Mouse (Mus musculus) gastrocnemius, postnatal 25 days (tissue): ENCODE measurements at regions not wholly inside any gene's neighbourhood (a gene's known extent, or its start where the extent isn't known, plus 50 kb on each side); places are given as distances from the start of the nearest gene placed in this dataset.

Source experiments
- DNase-seq: peaks from one replicate; pipeline ENCODE4 v3.0.0; 2022

DNA sequence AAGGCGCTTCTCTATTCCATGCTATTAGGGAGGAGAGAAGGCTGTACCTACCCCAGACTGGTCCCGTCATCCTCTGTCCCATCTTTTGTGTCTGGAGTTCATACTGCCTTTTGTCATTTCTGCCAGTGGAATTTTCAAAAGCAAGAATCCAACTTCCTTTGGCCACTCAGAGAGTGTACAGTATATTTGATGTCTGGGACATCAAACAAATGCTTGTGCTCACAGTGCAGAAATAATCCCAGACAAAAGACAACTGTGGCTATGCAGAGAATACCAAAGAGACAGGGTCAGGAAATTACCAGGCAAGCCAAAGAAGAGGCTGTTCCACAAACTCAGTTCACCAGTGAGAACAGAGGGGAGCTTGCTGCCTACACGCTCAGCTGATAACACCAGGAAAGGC lies 291.9 kb upstream of the Tle4 start:
- DNase-seq = no peak

DNA sequence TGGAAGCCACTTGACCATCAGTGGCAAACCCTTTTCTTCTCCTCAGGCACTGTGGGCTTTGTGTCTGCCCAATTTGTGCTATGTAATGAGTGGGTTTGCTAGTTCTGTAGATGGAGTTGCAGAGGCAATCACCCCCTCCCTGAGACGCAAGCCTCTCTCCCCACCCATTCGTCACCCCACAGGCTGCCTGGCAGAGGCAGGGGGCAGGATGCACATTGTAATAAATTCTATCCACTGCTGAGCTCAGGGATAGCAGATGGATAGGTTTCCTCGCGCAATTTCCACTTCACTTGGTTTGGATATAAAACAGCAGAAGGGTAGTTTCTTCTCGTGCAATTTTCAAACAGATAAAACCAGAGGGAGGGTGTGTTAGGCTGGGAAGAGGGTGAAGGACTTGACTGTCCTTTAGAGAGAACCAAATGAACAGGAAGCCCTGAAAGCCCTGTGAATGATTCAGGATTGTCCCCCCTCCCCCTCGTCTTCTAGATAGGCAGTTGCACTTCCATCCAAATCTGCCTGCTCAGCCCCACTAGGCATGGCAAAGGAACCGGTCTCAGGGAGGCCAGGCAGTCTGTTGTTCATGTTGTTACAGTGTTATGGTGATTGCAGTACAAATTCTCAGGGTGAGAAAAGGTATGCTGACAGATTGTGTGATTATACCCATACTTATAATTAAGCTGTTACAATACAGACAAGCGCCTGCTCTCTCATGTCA lies 286.0 kb upstream of the Tle4 start:
- no peak for DNase-seq

DNA sequence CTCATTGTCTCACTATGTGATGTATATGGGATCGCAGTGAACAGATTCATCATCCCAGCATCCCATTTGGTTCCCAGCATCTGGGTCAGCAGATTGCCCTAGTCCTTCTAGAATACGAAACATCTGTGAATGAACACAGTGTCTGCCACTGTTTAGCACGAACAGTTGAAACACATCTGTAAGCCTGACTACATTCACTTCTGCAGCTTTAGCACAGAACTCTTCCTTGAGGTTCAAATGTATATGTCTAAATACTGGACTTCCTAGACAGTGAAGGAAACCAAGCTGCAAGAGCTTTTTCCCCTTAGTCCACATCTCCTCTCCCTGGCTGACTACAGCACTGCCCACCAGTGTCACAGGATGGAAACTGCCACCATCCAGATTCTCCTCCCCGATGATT lies 283.0 kb upstream of the Tle4 start:
- DNase-seq = no peak

DNA sequence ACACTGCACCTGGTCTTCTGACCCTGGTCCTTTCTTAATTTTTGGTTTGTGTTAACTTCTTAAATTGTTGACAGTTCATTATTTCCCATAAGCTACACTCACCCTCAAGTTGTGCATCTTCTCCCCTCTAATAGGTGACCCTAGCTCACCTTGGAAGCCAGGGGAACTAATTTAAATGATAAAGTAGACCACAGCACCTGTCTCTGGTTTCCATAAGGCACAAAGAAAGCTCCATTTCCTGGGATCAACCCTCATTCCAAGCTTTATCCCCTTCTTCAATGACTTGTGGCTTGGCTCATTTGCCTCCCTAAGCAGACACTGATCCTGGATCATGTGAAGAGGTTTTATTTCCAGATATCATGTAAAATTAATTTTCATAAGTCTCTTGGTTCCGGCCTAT lies 276.1 kb upstream of the Tle4 start:
- DNase-seq = no peak

DNA sequence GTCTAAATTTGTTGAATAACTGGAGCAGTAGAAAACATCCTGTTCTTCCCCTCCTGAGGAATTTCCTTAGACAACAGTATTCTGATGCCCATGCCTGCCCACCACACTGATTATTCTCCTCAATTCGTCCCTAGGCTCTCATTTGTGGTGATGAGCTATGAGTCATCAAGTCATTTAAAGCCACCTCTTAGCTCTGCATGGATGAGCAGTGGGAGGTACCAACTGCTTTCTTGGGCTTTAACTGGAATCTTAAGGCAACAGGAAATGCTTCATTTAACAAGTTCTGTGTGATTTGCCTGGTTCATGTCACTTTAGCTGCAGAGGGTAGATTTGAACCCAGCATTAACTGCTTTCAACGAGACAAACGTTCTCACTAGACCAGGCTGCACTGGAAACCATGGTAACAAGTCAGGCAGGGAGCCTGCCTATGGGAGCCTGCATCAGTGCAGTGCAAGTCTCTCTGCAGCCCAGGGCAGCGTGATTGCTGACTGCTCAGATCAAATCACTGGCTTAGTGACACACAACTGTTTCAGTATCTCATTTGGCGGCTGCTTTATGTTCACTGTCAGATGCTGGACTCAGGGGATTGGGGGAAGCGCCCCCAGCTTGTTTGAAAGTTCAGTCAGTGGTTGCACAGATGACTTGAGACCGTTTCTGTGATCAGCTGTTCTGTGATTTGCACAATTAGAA lies 273.5 kb upstream of the Tle4 start:
- no peak for DNase-seq

DNA sequence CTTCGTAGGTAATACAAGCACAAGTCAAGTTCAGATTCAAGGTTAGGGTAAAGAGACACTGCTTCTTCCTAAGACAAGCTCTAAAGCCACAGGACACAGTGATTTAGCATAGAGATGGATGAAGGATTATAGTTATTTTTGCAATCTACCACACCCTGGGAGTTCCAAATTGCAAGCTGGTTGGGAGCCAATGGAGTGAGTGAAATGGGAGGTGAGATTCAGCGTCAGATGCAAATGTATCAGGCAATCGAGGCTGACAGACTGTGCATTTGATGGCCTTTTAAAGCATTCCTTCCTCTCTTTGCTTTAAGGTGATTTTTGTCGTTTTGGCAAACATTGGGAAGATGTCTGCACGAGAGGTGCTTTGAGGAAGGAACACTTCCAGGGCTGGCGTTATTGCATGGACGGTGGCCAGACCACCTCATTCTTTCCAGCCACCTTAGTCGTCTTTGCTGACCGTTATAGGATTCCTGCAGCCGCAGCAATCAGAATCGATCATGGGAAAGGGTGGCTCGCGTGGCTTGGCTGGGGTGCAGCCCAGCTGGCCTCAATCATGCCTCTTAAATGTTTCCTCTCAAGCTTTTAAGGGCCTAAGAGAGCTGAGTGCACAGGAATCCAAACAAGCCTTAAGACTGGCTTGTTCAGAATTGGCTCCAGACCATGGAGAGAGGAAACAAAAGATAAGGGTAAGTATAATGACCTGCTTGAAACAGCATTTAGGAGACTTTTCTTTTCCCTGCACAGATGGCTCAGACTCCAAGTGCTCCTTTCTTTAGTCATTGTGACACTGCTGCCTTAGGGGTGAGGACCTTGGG lies 265.0 kb upstream of the Tle4 start:
- DNase-seq = no peak

DNA sequence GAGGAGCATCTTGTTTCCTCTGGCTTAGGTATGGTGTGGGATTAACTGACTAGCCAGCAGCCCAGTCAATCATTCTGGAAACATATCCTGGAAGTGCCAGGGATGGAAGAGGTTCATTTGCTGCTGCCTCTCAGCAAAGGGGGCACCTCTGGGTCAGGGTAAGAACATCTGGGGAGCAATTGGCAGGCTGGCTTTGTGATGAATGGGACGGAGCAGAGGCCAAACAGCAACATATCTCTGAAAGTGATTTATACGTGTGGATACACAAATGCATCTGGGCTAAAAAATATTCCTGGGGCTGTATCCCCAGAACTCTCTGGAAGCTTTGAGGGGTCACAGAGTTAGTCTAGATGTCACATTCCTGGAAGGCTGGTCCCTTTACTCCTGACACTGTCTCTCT lies 257.2 kb upstream of the Tle4 start:
- DNase-seq = no peak

DNA sequence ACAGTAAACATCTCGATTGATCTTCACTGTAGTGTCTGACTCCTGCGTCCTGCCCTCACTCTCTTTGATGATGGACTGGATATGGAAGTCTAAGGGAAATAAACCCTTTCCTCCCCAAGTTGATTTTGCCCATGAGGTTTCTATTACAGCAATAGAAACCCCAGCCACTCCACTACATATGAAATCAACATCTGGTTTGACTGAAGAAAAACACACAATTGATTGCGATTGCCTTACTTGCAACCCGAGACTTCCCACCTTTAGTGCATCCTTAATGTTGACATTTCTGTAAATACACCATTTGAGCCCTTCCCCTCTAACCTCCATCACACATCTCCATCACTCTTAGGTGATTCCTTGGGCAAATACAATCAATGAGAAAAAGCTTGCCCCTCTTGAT lies 255.6 kb upstream of the Tle4 start:
- DNase-seq = no peak

DNA sequence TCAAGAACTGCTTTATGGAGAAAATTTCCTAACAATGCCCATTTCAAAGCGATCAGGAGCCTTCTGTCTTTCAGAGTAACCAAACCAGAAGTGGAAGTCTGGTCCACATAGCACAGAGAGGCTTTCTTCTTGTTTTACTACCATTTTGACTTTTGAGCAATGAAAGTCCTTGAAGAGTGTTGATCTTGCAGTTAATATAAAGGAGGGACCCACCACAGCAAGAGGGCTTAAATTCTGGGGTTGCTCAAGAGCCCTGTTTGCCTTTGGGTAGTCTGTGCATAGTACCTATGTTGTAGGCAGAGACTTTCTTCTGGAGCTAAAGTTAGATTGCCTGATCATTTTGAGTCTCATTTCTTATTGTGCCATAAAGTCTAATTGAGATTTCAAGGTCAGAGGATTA lies 251.7 kb upstream of the Tle4 start:
- DNase-seq = no peak

DNA sequence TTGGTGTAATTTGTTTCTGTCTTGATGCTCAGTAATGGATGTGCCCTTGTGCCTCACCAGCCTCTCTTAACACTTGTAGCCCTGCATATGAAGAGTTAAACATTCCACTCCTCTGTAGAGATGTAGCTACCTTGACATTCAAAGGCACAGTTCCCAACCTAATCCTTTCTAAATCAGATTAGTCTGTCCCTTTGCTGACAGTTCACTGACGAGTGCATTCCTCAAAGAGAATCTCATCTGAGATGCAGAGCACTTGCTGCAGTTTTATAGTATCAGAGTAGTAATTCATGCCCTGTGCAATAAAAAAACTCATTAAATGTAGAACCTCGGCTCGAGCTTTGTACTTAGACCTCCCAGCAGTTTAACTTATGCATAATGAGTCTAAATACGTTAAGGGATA lies 249.3 kb upstream of the Tle4 start:
- no peak for DNase-seq

DNA sequence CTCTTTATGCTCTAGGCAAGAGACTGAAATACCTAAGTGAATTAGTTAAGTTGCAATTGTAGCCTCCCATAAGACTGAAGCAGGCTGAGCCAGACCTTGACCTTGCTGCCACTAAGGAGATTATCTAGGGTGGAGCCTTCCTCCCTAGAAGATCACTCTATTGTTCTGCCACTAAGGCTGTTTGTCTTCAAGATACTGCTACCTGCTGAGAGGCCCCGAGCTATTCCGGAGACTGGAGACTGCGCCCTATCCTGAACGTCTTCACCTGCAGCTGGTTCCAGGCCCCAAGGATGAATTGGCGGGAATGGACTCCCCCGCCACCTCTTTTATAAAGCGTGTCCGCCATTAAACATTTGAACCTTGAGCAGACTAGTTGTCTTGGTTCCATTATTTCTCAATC lies 237.8 kb upstream of the Tle4 start:
- no peak for DNase-seq

DNA sequence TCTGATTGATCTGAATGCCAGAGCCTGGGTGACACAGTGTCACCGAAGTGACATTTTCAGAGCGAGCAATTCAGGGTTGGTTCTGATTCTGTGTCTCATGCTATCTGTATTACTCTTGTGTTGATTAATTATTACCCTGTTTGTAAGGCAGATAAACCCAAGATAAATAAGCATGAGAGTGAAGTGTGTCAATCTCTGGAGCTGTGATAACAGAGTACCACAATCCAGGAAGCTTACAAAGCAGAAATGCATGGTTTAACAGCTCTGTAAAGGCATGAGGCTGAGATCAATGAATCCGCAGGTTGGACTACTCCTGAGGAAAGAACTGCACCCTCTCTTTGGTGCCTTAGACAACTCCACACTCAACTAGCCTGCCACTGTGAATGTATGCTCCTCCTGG lies 218.5 kb upstream of the Tle4 start:
- no peak for DNase-seq

DNA sequence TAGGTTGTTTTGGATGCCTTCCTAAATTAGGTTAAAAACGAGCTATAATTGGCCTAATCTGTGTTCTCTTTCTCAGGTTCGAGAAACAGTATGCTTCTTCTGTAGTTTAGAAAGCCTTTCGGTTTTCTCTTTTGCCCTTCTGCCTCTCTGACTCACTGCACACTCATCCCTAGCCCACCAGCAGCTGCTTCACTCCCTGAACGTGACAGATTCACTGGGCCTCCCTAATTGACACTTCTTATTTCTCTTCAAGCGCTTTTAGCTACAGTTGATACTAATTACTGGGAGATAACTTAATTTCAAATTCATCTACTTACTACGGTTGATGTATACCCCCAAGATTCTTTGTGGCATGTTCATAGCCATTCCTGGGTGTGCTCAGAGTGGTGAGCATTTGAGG lies 208.9 kb upstream of the Tle4 start:
- no peak for DNase-seq

DNA sequence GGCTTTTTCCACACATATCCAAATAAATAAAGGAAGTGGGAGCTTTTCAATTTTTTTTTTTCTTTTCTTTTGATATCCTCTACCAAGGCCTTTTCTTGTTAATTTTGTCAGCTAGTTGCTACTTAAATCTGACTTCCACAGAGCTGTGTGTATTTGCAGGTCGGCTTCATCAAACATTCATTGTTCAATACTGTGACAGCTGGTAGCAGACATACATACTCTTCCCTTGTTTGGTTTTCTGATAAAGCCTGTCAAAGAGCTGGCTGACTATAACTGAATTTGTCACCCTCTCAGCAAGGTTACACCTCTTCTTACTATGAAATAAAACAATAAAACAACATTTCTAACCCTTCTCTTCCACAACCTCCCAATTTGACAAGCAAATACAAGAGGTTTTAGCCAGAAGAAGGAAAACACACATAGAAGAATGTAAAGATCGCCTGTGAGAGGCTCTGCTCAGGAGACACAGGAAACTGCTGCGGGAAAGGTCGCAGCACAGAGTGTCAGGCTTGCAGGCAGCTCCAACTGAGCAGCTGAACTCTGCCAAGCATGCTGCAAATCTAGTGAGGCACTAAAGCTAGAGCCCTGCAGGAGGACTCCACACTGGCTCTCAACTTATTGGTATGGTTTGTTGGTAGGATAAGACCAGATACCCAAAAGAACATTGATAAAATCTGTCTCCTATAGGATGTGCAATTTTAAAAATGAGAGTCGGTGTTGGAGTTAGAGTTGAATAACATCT lies 205.2 kb upstream of the Tle4 start:
- no peak for DNase-seq

DNA sequence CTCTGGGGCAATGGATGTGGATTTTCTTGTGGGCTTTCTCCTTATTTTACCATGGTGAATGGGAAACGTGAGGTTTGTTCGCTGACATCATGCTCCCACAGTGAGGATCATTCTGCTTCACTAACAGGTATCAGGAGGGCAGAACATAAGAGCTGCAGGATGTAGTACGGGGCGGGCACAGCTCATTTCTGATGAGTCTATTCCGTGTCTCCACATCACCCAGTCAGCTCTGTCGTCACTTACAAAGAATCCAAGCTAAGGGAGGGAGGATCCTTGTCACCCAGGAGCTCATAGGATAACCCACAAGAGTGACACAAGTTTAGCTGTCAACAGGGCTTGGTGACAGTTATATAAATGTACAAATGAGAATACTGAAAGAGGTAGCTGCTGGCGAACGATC lies 203.8 kb upstream of the Tle4 start:
- no peak for DNase-seq

DNA sequence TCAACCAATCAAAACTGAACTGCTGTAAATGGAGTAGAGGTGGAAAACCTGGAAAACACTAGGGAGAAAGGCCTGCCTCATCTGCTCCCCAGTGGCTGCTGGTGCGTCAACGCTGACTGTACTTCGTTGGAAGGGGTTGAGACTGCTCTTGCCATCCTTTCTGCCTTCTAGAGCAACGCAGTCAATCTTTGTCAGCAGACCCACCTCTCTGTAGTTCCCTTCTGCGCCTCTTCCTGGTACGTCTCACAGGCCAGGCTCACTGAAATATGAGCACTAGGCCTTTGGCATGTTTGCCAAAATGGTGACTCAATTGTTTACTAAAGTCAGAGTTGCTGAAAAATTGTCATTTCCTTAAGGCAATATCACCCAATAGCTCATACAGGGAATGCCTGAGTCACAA lies 201.2 kb upstream of the Tle4 start:
- no peak for DNase-seq

DNA sequence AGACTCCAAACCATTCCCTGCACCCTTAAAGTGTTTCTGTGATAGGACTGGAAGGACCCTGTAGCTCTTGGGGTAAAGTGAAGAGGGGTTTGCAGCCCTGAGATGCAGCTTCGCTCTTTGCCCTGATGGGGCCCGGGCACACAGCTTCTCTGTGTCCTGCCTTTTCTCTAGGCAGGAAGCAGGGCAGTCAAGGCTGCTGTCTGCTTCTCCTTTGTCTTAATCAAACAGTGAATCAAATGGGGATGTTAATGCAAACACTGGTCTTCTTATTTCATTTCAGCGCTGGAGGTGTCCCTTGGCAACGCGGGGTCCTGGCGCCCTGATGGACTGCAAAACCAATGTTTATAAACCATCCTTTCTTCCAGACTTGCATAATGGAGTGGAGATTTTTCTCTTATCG lies 200.6 kb upstream of the Tle4 start:
- no peak for DNase-seq

DNA sequence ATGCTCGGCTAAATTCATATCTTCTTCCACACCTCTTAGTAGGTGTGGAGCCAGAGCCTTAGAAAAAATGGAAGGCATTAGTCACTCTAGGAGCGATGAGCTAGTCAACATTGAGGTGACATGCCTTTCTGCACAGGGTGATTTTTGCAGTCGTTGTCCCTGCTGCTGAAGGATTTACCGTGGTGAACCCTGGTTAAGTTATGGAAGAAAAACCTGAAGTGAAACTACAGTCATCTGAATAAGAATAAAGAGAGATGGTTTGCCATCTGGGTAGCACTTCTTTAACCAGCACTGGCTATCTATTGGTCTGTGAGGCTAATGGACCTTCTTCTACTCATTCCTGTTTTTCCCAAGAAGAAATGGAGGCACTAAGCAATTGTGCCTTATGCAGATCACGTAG lies 198.1 kb upstream of the Tle4 start:
- DNase-seq = no peak

DNA sequence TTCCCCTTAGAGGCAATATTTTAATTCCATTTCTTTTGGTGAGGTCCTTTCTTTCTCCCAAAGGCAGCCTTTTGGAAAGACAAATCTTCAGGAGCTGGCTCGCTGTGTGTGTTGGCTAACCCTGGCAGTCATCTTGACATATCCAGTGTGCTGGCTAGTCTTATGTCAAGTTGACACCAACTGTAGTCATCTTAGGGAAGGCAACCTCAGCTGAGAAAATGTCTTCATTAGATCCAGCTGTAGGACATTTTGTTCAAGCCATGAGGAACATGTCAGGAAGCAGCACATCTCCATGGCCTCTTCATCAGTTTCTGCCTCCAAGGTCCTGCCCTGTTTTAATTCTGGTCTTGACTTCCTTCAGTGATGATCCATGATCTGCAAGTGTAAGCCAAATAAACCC lies 192.1 kb upstream of the Tle4 start:
- no peak for DNase-seq

DNA sequence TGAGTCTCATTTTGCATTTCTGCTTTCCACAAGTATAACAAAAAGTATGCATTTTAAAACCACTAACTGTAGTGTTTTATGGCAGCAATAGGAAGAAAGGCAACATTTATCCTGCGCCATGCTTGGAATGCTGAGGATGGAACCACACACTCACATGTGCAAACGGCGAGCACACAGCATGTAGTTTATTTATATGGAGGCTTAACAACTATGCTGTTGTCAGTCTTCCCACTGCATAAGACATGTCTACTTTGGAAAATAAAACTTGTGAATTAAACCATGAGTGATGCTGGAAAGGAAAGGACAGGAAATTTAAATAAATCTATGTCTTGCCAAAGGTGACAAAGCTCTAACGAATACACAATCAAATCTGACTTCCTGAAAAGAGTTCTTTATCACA lies 190.8 kb upstream of the Tle4 start:
- no peak for DNase-seq

DNA sequence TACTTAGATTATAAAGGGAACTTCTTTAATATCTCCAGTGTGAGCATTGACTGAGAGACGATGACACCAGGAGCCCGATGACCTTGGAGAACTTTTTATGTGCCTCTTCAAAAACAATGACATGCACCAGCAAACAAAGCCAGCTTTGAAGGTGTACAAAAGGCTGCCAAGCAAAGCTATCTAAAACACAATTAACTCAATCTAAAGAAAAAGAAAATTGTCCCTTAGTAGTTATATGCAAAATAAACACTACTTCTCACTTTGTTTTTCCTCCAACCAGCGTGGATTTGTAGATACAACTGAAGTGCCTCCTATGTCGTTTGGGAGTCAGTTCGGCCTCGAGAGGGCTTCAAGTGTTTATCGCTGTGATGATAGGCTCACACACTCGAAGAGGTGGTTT lies 189.0 kb upstream of the Tle4 start:
- no peak for DNase-seq

DNA sequence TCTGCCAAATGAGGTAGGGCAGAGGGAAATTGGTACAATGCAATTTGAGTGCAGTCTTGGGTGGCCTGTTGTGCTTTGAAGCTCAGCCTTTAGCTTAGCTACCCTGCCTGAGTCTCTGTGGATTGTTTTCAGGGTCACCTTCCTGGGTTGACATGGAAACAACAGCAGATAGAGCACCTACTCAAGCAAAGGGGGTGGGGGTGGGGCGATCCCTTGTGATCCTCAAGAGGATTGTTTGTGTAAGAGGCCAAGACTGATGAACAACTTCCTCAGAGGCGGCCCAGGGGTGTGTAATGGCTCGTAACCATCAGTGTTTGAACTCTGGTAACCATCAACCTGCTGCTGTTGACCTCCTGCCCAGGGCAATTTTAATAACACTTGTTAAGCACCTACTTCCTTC lies 187.8 kb upstream of the Tle4 start:
- DNase-seq = no peak

DNA sequence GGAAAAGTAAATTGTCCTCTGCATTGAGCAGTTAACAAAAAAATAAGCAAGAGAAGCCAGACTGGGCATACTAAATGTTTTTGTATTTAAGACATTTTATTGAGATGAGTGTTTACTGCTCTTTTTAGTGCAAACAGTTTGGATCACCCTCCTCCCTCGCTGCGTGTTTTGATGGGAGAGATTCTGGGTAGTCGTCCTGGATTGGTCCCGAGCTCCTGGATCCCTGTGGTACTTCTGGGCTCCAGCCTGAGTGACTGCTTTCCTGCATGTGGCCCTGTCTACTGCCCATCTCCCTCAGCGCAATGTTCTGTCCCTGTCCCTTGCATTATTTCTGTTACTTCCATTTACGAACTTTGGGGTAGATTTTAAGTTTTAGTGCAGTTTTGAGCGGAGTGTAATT lies 179.9 kb upstream of the Tle4 start:
- no peak for DNase-seq
